Comparison of ENCODE assay signal across 9 mouse cellular contexts in genomic region chr5:113870393-113871040, GRCm38 (mm10). TPM values are rescaled to one million over a fixed set of nuclear protein-coding genes. Genes with fewer than 3 reads are reported as not detected.
A peak's percentile ranks its signal among the peaks of the same experiment; 100 is the strongest.
DNase-seq lines count a peak whose midpoint lies in the region; ATAC-seq lines count a peak whose summit lies in the region.
"Had no signal": no experiment of that assay in that cellular context is flagged by ENCODE, and none has a peak within 500 bp of the region (broad histone marks: within the 10 kb centered on the region; RNA-seq: fewer than 3 reads in every experiment).

No protein-coding gene starts in this region.

- no peaks in the 10 kb centered on the region for H3K9me3 ChIP-seq in hindbrain, embryonic 12.5 days (replicated peaks)
- no peaks in the 10 kb centered on the region for H3K9me3 ChIP-seq in liver, embryonic 13.5 days (replicated peaks)

- peaks cover 73% of the 10 kb centered on the region for H3K4me1 ChIP-seq in hindbrain, embryonic 12.5 days
- H3K4me1 ChIP-seq in liver, embryonic 13.5 days (replicated peaks): peaks cover 75% of the 10 kb centered on the region

- peaks cover under 1% of the 10 kb centered on the region for H3K36me3 ChIP-seq in hindbrain, embryonic 12.5 days
- H3K36me3 ChIP-seq in liver, embryonic 13.5 days: peaks cover 6% of the 10 kb centered on the region

- H3K9ac ChIP-seq in hindbrain, embryonic 12.5 days: peak overlapping the region; percentile 32; the same call in 1 of the 2 replicates
- no peak overlapping the region for H3K9ac ChIP-seq in liver, embryonic 13.5 days

- H3K4me3 ChIP-seq in hindbrain, embryonic 12.5 days: no peak overlapping the region
- no peak overlapping the region for H3K4me3 ChIP-seq in liver, embryonic 13.5 days (replicated peaks)

- no peak overlapping the region for H3K4me2 ChIP-seq in hindbrain, embryonic 12.5 days (replicated peaks)
- no peak overlapping the region for H3K4me2 ChIP-seq in liver, embryonic 13.5 days

- DNase-seq in adrenal gland, postnatal 10 days: peak; percentile 62
- no peak for DNase-seq in adrenal gland, postnatal 25 days
- DNase-seq in brain, adult 2 months (ENCODE audit: low read depth, low spot score): peak; percentile 24
- no peak for DNase-seq in liver, embryonic 13.5 days
- DNase-seq in left cerebral cortex, adult 8-10 months (ENCODE audit: low spot score in 2 of 2): no peak
- DNase-seq: lung, adult 18-20 months had no signal

- H3K27ac ChIP-seq in hindbrain, embryonic 12.5 days: peak overlapping the region; percentile 98
- H3K27ac ChIP-seq in liver, embryonic 13.5 days: peak overlapping the region; percentile 70

- no peaks in the 10 kb centered on the region for H3K27me3 ChIP-seq in hindbrain, embryonic 12.5 days
- H3K27me3 ChIP-seq in liver, embryonic 13.5 days: no peaks in the 10 kb centered on the region

- no peak for ATAC-seq in hindbrain, embryonic 12.5 days (ENCODE audit: low FRiP score)
- no peak for ATAC-seq in liver, embryonic 13.5 days (ENCODE audit: low read depth)
- ATAC-seq in megakaryocyte-erythroid progenitor cell, adult 5-6 weeks (replicated peaks; ENCODE audit: low FRiP score, low TSS enrichment, poor library complexity, severe bottlenecking): no peak
- no peak for ATAC-seq in frontal cortex, adult (ENCODE audit: low TSS enrichment)

- WGBS in hindbrain, embryonic 12.5 days: 40% methylated on average over 21 of the region's 21 CpGs
- 43% methylated on average over 21 of the region's 21 CpGs for WGBS in liver, embryonic 13.5 days (ENCODE audit: insufficient replicate concordance)

RNA-seq across cellular contexts. Expression of gene Coro1c, which starts 38.0 kb away (rescaled TPM):
- total RNA-seq in adrenal gland, postnatal 10 days (2021): 10 to 100 TPM; 66.4 to 78.9 TPM
- total RNA-seq in adrenal gland, postnatal 25 days (2021): 43.3 and 52.6 TPM in 2 replicates
- polyA plus RNA-seq in hindbrain, embryonic 12.5 days (2016; fragmentation: Nextera tagmentation; extraction: Ambion mirVana): 226 and 233 TPM in 2 replicates
- 48.0 and 60.3 TPM in 2 replicates for polyA plus RNA-seq in liver, embryonic 13.5 days (2015; fragmentation: Nextera tagmentation; extraction: Ambion mirVana)
- 56.5 and 80.4 TPM in 2 replicates for total RNA-seq in megakaryocyte-erythroid progenitor cell, adult 5-6 weeks (2014; fragmentation: Nextera tagmentation)
- total RNA-seq in megakaryocyte-erythroid progenitor cell, adult 5-6 weeks (2017): 75.7 and 78.0 TPM in 2 replicates
- total RNA-seq in left cerebral cortex, adult 8-10 months (2022): 10 to 100 TPM; 76.3 to 95.4 (median 86.2) TPM

RNA-seq across cellular contexts. Expression of gene Selplg, which starts 38.1 kb away (rescaled TPM):
- total RNA-seq in adrenal gland, postnatal 10 days (2021): 1 to 10 TPM; 6.6 to 6.9 TPM
- total RNA-seq in adrenal gland, postnatal 25 days (2021): 1.5 and 3.3 TPM in 2 replicates
- 1.3 and 2.3 TPM in 2 replicates for polyA plus RNA-seq in hindbrain, embryonic 12.5 days (2016; fragmentation: Nextera tagmentation; extraction: Ambion mirVana)
- polyA plus RNA-seq in liver, embryonic 13.5 days (2015; fragmentation: Nextera tagmentation; extraction: Ambion mirVana): 10.1 and 11.6 TPM in 2 replicates
- 66.0 and 87.7 TPM in 2 replicates for total RNA-seq in megakaryocyte-erythroid progenitor cell, adult 5-6 weeks (2014; fragmentation: Nextera tagmentation)
- total RNA-seq in megakaryocyte-erythroid progenitor cell, adult 5-6 weeks (2017): 27.4 and 30.2 TPM in 2 replicates
- total RNA-seq in left cerebral cortex, adult 8-10 months (2022): 10 to 100 TPM; 26.2 to 60.3 (median 40.2) TPM

Comparison
In these comparisons a context has a peak if more than half of its experiments do, and no peak if none do; other contexts are left out.
1. DNase-seq: peak in adrenal gland, postnatal 10 days (single experiment) and brain, adult 2 months (single experiment); none in adrenal gland, postnatal 25 days (single experiment), liver, embryonic 13.5 days (single experiment) and left cerebral cortex, adult 8-10 months (0 of 2).